Mouse (Mus musculus) left cerebral cortex, postnatal 4 days (tissue): ENCODE measurements at regions not wholly inside any gene's neighbourhood (a gene's known extent, or its start where the extent isn't known, plus 50 kb on each side); places are given as distances from the start of the nearest gene placed in this dataset.
A peak's percentile ranks its signal among the peaks of the same experiment; 100 is the strongest.

Experiments used
- DNase-seq: peaks from one replicate; pipeline ENCODE4 v3.0.0-alpha.2; 2022
- intact Hi-C: fragments of 180-260 bp; cut with DNase I; formaldehyde crosslinking; loops from one replicate; pipeline ENCODE4 v1.15.1; 2025

DNA sequence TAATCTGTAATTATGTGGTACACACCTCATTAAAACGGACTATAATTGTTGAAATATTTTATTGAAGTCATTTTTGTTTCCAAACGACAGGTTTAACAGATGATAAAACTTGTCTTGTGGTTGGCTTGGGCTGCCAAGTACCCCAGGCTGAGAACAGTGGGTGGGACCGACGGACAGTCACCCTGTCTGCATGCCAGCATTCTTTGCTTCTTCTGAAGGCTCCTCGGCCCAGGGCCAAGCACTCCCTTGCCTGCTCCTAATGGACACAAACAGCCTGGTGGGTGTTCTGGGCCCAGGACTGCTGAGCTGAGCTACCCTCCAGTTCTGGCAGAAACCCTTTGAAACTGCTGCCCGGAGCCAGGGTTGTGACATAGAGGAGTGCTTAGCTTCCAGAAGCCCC lies 227.4 kb downstream of the 3110018I06Rik start:
- DNase-seq, result peak; percentile 84

DNA sequence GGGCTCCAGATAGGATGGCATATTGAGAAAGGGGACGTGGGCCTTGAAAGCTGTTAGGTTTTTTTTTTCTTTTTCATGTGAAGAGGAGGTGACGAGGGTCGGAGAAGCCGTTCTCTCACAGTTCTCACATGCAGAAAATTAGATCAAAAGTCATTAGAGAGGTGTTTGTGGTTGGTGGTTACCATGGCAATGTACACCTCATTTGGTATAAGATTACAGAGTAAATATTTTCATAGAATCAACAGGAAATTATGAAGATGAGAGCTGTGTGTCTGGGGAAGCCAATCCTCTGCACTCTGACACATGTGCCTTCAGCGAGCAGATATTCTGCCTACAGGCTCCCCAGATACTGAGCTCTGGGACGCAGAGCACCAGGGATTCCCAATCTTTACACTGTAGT lies 232.5 kb downstream of the 3110018I06Rik start:
- intact Hi-C loops, result no loop called here
- DNase-seq, result no peak

More for the DNA sequence above, 227.4 kb downstream of the 3110018I06Rik start:
- intact Hi-C loops, result no loop called here

DNA sequence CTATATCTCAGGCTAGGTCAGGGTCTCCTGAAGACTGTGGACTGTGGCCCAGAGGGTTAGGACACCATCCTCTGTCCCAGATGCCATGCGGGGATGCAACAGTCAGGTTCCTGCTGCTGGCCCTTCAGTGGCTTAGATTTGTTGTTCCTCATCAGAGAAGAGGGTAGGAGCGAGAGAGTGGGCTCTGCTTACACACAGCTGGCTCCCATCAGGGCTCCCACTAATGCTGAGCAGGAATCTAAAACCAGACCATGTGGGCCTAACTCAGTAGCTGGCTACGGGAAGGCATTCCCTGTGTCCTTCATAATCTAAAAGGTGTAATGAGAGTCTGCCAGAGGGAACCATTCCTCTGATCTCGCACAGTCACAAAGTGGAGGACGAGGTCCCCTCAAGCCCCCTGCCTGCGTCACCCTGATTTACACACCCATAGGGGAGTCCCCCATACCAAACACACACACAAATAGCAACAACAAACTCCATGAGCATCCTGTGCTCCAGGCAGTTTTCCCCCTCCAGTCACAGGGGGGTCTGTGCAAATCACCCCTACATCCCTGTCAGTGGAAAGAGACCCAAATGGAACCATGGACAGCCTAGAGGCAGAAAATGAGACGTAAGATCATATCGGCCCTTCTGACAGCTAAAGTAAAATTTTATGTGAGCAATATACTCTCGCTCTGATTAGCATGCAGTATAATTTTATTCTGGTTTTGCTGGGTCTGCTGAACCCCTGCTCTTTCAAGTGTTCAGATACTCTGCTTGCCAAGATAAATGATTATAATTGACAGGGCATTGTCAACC lies 234.8 kb downstream of the 3110018I06Rik start:
- intact Hi-C loops, result no loop called here

DNA sequence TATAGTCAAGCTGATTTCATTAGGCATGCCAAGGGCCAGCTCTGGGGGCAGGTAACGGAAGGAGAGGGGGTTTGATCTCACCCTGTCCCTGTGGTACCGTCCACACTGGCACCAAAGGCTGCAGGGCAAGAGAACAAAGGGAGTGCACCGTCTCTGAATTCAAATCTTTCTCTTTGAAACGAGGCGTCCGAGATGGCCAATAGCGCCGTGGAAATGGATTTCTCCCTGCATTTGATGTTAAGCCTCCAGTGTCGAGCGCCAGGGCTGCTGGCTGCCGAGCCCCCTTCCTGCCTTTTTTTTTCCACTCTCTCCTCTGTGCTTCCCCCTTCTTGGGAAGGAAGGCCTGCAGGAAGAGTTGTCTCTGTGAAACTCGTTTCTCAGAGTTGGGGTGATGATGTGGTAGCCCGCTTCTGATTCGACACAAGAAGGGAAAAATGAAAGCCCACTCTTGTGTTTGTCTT lies 235.5 kb downstream of the 3110018I06Rik start:
- intact Hi-C loops, result no loop called here
- DNase-seq, result no peak

More for the DNA sequence above, 234.8 kb downstream of the 3110018I06Rik start:
- no peak for DNase-seq

DNA sequence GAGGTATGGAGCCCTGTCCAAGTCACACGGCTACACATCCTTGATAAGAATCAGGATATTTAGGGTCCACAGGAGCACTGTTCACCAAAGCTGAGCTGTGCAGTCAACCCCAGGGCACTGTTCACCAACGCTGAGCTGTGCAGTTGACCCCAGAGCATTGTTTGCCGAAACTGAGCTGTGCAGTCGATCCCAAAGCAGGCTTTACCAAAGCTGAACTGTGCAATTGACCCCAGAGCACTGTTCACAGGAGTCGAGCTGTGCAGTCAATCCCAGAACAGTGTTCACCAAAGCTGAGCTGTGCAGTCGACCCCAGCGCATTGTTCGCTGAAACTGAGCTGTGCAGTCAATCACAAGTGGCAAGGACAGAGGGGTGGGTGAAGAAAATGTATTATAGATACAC lies 236.0 kb downstream of the 3110018I06Rik start:
- DNase-seq, result no peak
- intact Hi-C loops, result no loop called here

GRCm38 (mm10) chr12:107728865-107729264 lies 240.4 kb downstream of the 3110018I06Rik start:
- no peak for DNase-seq
- intact Hi-C loops, result no loop called here

GRCm38 (mm10) chr12:107729301-107729700 lies 240.9 kb downstream of the 3110018I06Rik start:
- intact Hi-C loops, result no loop called here
- no peak for DNase-seq

DNA sequence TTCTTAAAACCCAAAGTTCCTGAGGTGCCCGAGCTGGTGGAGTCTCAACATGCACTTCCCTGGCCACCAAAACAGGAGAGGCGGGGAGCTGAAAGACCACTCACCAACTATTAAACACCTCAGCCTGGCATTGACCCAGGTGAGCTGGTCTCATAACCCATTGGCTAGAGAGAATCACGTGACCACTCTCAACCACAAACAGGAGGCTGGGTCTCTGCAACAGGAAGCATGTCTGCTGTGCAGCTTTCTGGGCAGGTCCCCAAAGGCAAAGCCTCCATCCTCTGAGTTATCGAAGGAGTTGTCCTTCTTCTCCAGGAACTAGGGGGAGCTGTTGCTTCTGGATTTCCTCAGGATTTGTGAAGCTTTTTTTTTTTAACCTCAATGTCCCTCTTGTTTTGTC lies 242.5 kb downstream of the 3110018I06Rik start:
- DNase-seq, result no peak
- intact Hi-C loops, result no loop called here

GRCm38 (mm10) chr12:107734536-107734935 lies 246.1 kb downstream of the 3110018I06Rik start:
- DNase-seq, result no peak
- intact Hi-C loops, result no loop called here

GRCm38 (mm10) chr12:107742641-107743040 lies 254.2 kb downstream of the 3110018I06Rik start:
- DNase-seq, result no peak
- intact Hi-C loops, result no loop called here

- no peak for DNase-seq
- intact Hi-C loops, result no loop called here
Observed at GRCm38 (mm10) chr12:107744822-107745221, 256.4 kb downstream of the 3110018I06Rik start.

GRCm38 (mm10) chr12:107748481-107749380 lies 254.7 kb downstream of the Bcl11b start:
- no peak for DNase-seq
- intact Hi-C loops, result no loop called here

- DNase-seq, result no peak
- intact Hi-C loops, result no loop called here
Observed at GRCm38 (mm10) chr12:107749381-107750085, 253.9 kb downstream of the Bcl11b start.

- DNase-seq, result no peak
Observed at GRCm38 (mm10) chr12:107750285-107750927, 253.0 kb downstream of the Bcl11b start.

GRCm38 (mm10) chr12:107752126-107752525 lies 251.3 kb downstream of the Bcl11b start:
- intact Hi-C loops, result no loop called here
- DNase-seq, result no peak

More at GRCm38 (mm10) chr12:107750285-107750927, 253.0 kb downstream of the Bcl11b start:
- intact Hi-C loops, result no loop called here

GRCm38 (mm10) chr12:107752587-107752986 lies 250.8 kb downstream of the Bcl11b start:
- intact Hi-C loops, result no loop called here

DNA sequence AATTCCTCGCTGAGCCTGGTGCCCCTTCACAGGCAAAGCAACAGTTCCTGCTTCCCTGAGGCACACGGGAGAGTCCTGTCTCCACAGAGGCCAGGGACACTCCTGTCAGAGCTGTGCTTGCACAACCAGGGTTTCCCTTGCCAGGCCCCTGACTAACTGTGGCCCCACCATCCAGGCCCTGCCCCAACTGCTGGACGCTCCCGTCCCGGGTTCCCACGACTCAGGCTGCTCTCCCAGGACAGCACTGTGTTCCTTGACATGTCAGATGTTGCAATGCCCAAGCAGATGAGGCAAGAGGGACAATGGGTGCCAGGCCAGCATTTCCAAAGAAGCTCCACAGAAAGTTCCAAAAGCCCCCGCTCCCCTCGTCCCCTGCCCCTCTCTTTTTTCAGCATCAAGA lies 250.4 kb downstream of the Bcl11b start:
- intact Hi-C loops, result no loop called here
- no peak for DNase-seq

More at GRCm38 (mm10) chr12:107752587-107752986, 250.8 kb downstream of the Bcl11b start:
- DNase-seq, result no peak

- intact Hi-C loops, result no loop called here
- no peak for DNase-seq
Observed at GRCm38 (mm10) chr12:107753536-107753935, 249.9 kb downstream of the Bcl11b start.

GRCm38 (mm10) chr12:107754885-107755284 lies 248.5 kb downstream of the Bcl11b start:
- intact Hi-C loops, result no loop called here
- no peak for DNase-seq

DNA sequence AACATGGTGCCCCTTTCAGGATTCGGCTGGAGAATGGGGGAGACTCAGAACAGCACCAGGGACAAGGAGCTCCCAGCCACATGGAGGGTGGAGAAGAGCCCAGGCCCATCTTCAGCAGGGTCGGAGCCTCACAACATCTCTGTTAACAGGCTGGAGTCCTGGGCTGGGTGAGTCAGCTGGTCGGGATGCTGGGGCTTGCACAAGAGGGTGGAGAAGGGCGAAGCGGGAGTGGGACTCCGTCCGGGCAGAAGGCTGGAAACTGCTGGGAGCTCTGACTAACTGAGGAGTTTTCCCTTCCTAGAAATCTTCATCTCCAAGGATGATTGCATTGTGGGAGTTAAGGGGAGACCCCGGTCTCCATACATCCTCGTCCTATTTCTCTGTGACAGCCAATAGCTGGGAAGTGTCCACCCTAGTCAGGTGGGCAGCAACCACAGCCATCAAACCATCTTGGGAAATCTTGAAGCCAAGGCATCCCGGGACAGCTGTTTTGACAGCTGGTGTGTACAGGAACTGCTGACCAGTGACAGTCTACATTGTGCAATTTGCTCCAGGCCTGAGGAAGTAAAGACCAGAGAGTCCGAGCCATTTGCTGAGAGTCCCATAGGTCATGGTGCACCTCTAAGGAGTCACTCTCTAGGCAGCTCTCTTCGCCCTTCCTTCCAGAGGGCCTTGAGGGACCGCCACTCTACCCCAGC lies 247.4 kb downstream of the Bcl11b start:
- intact Hi-C loops, result no loop called here
- DNase-seq, result no peak
